Mouse (Mus musculus) neutrophil, adult 5-6 weeks (primary cell): ENCODE data around the gene Rpgrip1. TPM values are rescaled to one million over a fixed set of nuclear protein-coding genes. Genes with fewer than 3 reads are reported as not detected.
A peak's percentile ranks its signal among the peaks of the same experiment; 100 is the strongest.

ENCODE experiments used
- ATAC-seq: fragments of 151-379, 151-347 bp; 2 replicates; pipeline ENCODE4 v1.8.0; 2017; ENCODE audit warnings: mild to moderate bottlenecking, moderate TSS enrichment; ENCODE audit not compliant: insufficient number of reproducible peaks, poor library complexity, low FRiP score, severe bottlenecking; ENCODE audit errors: extremely low read depth
- total RNA-seq: library from RNA; stranded (forward); fragments of 200-1000 nt; gene quantifications from 2 replicates; pipeline ENCODE4 v1.2.3, GENCODE M21; 2017

Gene Rpgrip1
- total RNA-seq, 1 experiment from 2014 or later, result 46.1 TPM

- peak; percentile 69; the same call in 1 of the 2 replicates for ATAC-seq
Observed at GRCm38 (mm10) chr14:52190740-52191359, 80.3 kb downstream of the Rpgrip1 start.

GRCm38 (mm10) chr14:52195691-52196090, 85.2 kb downstream of the Rpgrip1 start:
- peak; percentile 63 for ATAC-seq

- no peak for ATAC-seq
Observed at GRCm38 (mm10) chr14:52196230-52197155, 86.0 kb downstream of the Rpgrip1 start.

GRCm38 (mm10) chr14:52197156-52197878, 86.8 kb downstream of the Rpgrip1 start, which contains the start of gene Supt16:
Gene Supt16 (minus strand): TSS chr14:52197416.
- peak; percentile 84 for ATAC-seq

GRCm38 (mm10) chr14:52198141-52198540, 87.6 kb downstream of the Rpgrip1 start:
- ATAC-seq, result no peak

GRCm38 (mm10) chr14:52199412-52199811, 88.9 kb downstream of the Rpgrip1 start:
- no peak for ATAC-seq

Other genes starting within 250 kb of the Rpgrip1 start
- gene Mettl17, start 225.9 kb upstream of the Rpgrip1 start, total RNA-seq, result 23.1 and 25.8 TPM in 2 replicates
- gene Slc39a2, start 217.8 kb upstream of the Rpgrip1 start, total RNA-seq, result 0.37 and 0.58 TPM in 2 replicates
- gene Ndrg2, start 196.5 kb upstream of the Rpgrip1 start, total RNA-seq, result 0.74 and 4.7 TPM in 2 replicates
- not detected in 2 replicates for gene Tppp2, start 192.3 kb upstream of the Rpgrip1 start, total RNA-seq
- not detected in 2 replicates for gene Rnase13, start 187.9 kb upstream of the Rpgrip1 start, total RNA-seq
- gene Arhgef40, start 126.0 kb upstream of the Rpgrip1 start, total RNA-seq, result 1.5 TPM in 1 of 2 replicates, not detected in the other
- not detected in 2 replicates for gene Tmem253, start 95.0 kb upstream of the Rpgrip1 start, total RNA-seq
- gene Zfp219, start 90.0 kb upstream of the Rpgrip1 start, total RNA-seq, result 5.1 and 5.8 TPM in 2 replicates
- not detected in 2 replicates for gene Olfr221, start 68.2 kb upstream of the Rpgrip1 start, total RNA-seq
- 397 and 426 TPM in 2 replicates for gene Hnrnpc, start 6.7 kb upstream of the Rpgrip1 start, total RNA-seq
- 97.9 and 102 TPM in 2 replicates for gene Supt16, start 86.7 kb downstream of the Rpgrip1 start, total RNA-seq
- 155 and 214 TPM in 2 replicates for gene Chd8, start 147.1 kb downstream of the Rpgrip1 start, total RNA-seq
- 55.7 and 61.0 TPM in 2 replicates for gene Tox4, start 168.4 kb downstream of the Rpgrip1 start, total RNA-seq
- gene Rab2b, start 168.8 kb downstream of the Rpgrip1 start, total RNA-seq, result 12.2 and 16.8 TPM in 2 replicates
- gene Mettl3, start 194.4 kb downstream of the Rpgrip1 start, total RNA-seq, result 88.0 and 97.4 TPM in 2 replicates
- gene Sall2, start 218.1 kb downstream of the Rpgrip1 start, total RNA-seq, result 0.35 TPM in 1 of 2 replicates, not detected in the other
- not detected in 2 replicates for gene Olfr1513, start 245.7 kb downstream of the Rpgrip1 start, total RNA-seq